Comparison of ENCODE assay signal across 19 mouse cellular contexts in genomic region chr17:10962151-10962550, GRCm38 (mm10).
DNase-seq lines count a peak whose midpoint lies in the region; ATAC-seq and TF ChIP-seq lines count a peak whose summit lies in the region.
"Had no signal": no experiment of that assay in that cellular context is flagged by ENCODE, and none has a peak within 500 bp of the region (broad histone marks: within the 10 kb centered on the region; RNA-seq: fewer than 3 reads in every experiment).

No protein-coding gene starts in this region.

- no peak overlapping the region for H3K4me3 ChIP-seq in midbrain, embryonic 11.5 days (ENCODE audit: low read depth, low read length)
- H3K4me3 ChIP-seq in midbrain, embryonic 16.5 days (ENCODE audit: low read depth, low read length): no peak overlapping the region
- H3K4me3 ChIP-seq in cerebellum, adult 2 months (replicated peaks; ENCODE audit: insufficient read depth, low read depth, low read length): no peak overlapping the region
- no peak overlapping the region for H3K4me3 ChIP-seq in forebrain, embryonic 16.5 days (replicated peaks; ENCODE audit: low read length)
- H3K4me3 ChIP-seq: embryonic facial prominence, embryonic 10.5 days; forebrain, embryonic 13.5 days; heart, embryonic 12.5 days; hindbrain, embryonic 10.5 days; hindbrain, embryonic 15.5 days had no signal

- H3K4me1 ChIP-seq in midbrain, embryonic 11.5 days (ENCODE audit: control insufficient read depth, insufficient read depth, low read length): no peaks in the 10 kb centered on the region
- peaks cover 2% of the 10 kb centered on the region; the same call in 1 of the 2 replicates for H3K4me1 ChIP-seq in midbrain, embryonic 16.5 days (ENCODE audit: control insufficient read depth, insufficient read depth, low read length)
- H3K4me1 ChIP-seq in cerebellum, adult 2 months (ENCODE audit: control insufficient read depth, insufficient read depth, low read length): peaks cover 4% of the 10 kb centered on the region; the same call in 1 of the 2 replicates
- H3K4me1 ChIP-seq in forebrain, embryonic 16.5 days (replicated peaks; ENCODE audit: control insufficient read depth, insufficient read depth, low read length): peaks cover 3% of the 10 kb centered on the region; the same call in 1 of the 2 replicates
- H3K4me1 ChIP-seq: embryonic facial prominence, embryonic 10.5 days; hindbrain, embryonic 10.5 days; hindbrain, embryonic 15.5 days had no signal

- H3K27ac ChIP-seq in midbrain, embryonic 11.5 days (ENCODE audit: low read depth, low read length): no peak overlapping the region
- no peak overlapping the region for H3K27ac ChIP-seq in midbrain, embryonic 16.5 days (ENCODE audit: low read length)
- peak overlapping the region; percentile 41; the same call in 1 of the 2 replicates for H3K27ac ChIP-seq in cerebellum, adult 2 months (ENCODE audit: insufficient read depth, low read length)
- H3K27ac ChIP-seq in forebrain, embryonic 16.5 days (ENCODE audit: low read length): no peak overlapping the region
- H3K27ac ChIP-seq: embryonic facial prominence, embryonic 10.5 days; forebrain, embryonic 13.5 days; hindbrain, embryonic 10.5 days; hindbrain, embryonic 15.5 days had no signal

- no peak overlapping the region for H3K9ac ChIP-seq in midbrain, embryonic 11.5 days (ENCODE audit: low read length)
- no peak overlapping the region for H3K9ac ChIP-seq in midbrain, embryonic 16.5 days (ENCODE audit: low read depth, low read length)
- no peak overlapping the region for H3K9ac ChIP-seq in forebrain, embryonic 16.5 days (replicated peaks; ENCODE audit: low read depth, low read length)
- H3K9ac ChIP-seq: forebrain, embryonic 13.5 days; heart, embryonic 12.5 days; hindbrain, embryonic 15.5 days had no signal

- no peak for TF ChIP-seq CTCF in cerebellum, adult 2 months (IDR thresholded peaks at IDR 0.05; ENCODE audit: borderline replicate concordance, insufficient read depth, low read depth, low read length)

- peak; percentile 10 for DNase-seq in midbrain, embryonic 11.5 days (ENCODE audit: low spot score, missing footprints)
- DNase-seq in cerebellum, adult 2 months: peak; percentile 80 to 91
- peak; percentile 87 to 90 for DNase-seq in cerebellum, postnatal 10 days
- no peak for DNase-seq in heart, adult 18-20 months
- DNase-seq in thymus, postnatal 0 days (ENCODE audit: low spot score): no peak
- DNase-seq: adrenal gland, postnatal 14 days; gastrocnemius, postnatal 10 days; kidney, adult 2 months had no signal

- TF ChIP-seq POLR2A in cerebellum, adult 2 months (IDR thresholded peaks at IDR 0.05; ENCODE audit: borderline replicate concordance, insufficient read depth, low read length): no peak

- H3K4me2 ChIP-seq in midbrain, embryonic 11.5 days: no peak overlapping the region
- no peak overlapping the region for H3K4me2 ChIP-seq in midbrain, embryonic 16.5 days (ENCODE audit: low read length)
- no peak overlapping the region for H3K4me2 ChIP-seq in forebrain, embryonic 16.5 days (ENCODE audit: low read length)
- H3K4me2 ChIP-seq: forebrain, embryonic 13.5 days; heart, embryonic 12.5 days; hindbrain, embryonic 15.5 days had no signal

- WGBS in midbrain, embryonic 11.5 days: 97% methylated on average over 5 of the region's 5 CpGs
- 98% methylated on average over 5 of the region's 5 CpGs for WGBS in midbrain, embryonic 16.5 days
- 11% methylated on average over 5 of the region's 5 CpGs for WGBS in cerebellum, adult 2 months
- WGBS in forebrain, embryonic 16.5 days: 95% methylated on average over 5 of the region's 5 CpGs

- H3K27me3 ChIP-seq in midbrain, embryonic 11.5 days (ENCODE audit: control insufficient read depth, insufficient read depth, low read length): no peaks in the 10 kb centered on the region
- H3K27me3 ChIP-seq in midbrain, embryonic 16.5 days (ENCODE audit: control insufficient read depth, insufficient read depth, low read depth, low read length): no peaks in the 10 kb centered on the region
- H3K27me3 ChIP-seq in cerebellum, adult 2 months (ENCODE audit: control insufficient read depth, insufficient read depth, low read length): no peaks in the 10 kb centered on the region
- no peaks in the 10 kb centered on the region for H3K27me3 ChIP-seq in forebrain, embryonic 16.5 days (replicated peaks; ENCODE audit: control insufficient read depth, insufficient read depth, low read length)
- H3K27me3 ChIP-seq: CH12.LX; forebrain, embryonic 13.5 days; heart, embryonic 12.5 days; hindbrain, embryonic 15.5 days; Patski had no signal

- no peak for ATAC-seq in midbrain, embryonic 11.5 days (ENCODE audit: low FRiP score)
- no peak for ATAC-seq in midbrain, embryonic 16.5 days
- ATAC-seq in forebrain, embryonic 16.5 days: no peak
- ATAC-seq: activated CD4-positive, CD25-positive, alpha-beta regulatory T cell, adult 4 months; forebrain, embryonic 13.5 days; intestine, embryonic 16.5 days; Patski had no signal

- no peaks in the 10 kb centered on the region for H3K36me3 ChIP-seq in midbrain, embryonic 11.5 days (ENCODE audit: control insufficient read depth, insufficient read depth, low read length)
- no peaks in the 10 kb centered on the region for H3K36me3 ChIP-seq in midbrain, embryonic 16.5 days (ENCODE audit: control insufficient read depth, insufficient read depth, low read length)
- no peaks in the 10 kb centered on the region for H3K36me3 ChIP-seq in forebrain, embryonic 16.5 days (ENCODE audit: control insufficient read depth, insufficient read depth)
- H3K36me3 ChIP-seq: embryonic facial prominence, embryonic 10.5 days; heart, embryonic 12.5 days; hindbrain, embryonic 10.5 days; hindbrain, embryonic 15.5 days had no signal

- no peaks in the 10 kb centered on the region for H3K9me3 ChIP-seq in midbrain, embryonic 11.5 days (ENCODE audit: control insufficient read depth, low read length)
- no peaks in the 10 kb centered on the region for H3K9me3 ChIP-seq in midbrain, embryonic 16.5 days (replicated peaks; ENCODE audit: control insufficient read depth, low read length, poor library complexity, severe bottlenecking)
- no peaks in the 10 kb centered on the region for H3K9me3 ChIP-seq in forebrain, embryonic 16.5 days (ENCODE audit: control insufficient read depth, low read length)
- H3K9me3 ChIP-seq: embryonic facial prominence, embryonic 10.5 days; forebrain, embryonic 13.5 days; heart, embryonic 12.5 days; hindbrain, embryonic 10.5 days; hindbrain, embryonic 15.5 days had no signal

Comparison
In these comparisons a context has a peak if more than half of its experiments do, and no peak if none do; other contexts are left out.
1. DNase-seq: peak in midbrain, embryonic 11.5 days (single experiment), cerebellum, adult 2 months (2 of 2) and cerebellum, postnatal 10 days (2 of 2); none in heart, adult 18-20 months (0 of 2) and thymus, postnatal 0 days (single experiment).